In the genomic region with DNA sequence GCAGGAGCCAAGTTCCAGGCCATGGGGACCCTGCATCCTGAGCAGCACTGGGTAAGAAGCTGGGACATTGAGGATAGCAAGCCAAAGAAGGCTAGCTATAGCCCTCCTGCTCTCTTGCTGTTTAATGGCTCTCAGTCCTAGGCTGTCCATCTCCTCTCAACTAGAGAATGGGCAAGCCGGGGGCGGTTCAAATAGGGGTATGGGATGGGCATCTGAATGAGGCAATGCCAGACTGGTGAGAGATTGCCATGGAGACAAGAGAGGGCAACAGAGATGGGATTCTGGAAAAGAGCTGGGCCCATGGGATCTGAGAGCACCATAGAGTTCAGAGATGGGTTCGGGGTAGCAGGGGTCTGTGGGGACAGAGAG, we compare ENCODE assay signal across 10 mouse cellular contexts. TPM values are rescaled to one million over a fixed set of nuclear protein-coding genes. Genes with fewer than 3 reads are reported as not detected.
A peak's percentile ranks its signal among the peaks of the same experiment; 100 is the strongest.
DNase-seq lines count a peak whose midpoint lies in the region; ATAC-seq lines count a peak whose summit lies in the region.
"Had no signal": no experiment of that assay in that cellular context is flagged by ENCODE, and none has a peak within 500 bp of the region (broad histone marks: within the 10 kb centered on the region; RNA-seq: fewer than 3 reads in every experiment).

No protein-coding gene starts in this region.

- 0 out of 2 replicates have a peak overlapping the region, but pooled peaks have one; percentile 11 for H3K9ac ChIP-seq in kidney, embryonic 15.5 days
- H3K9ac ChIP-seq in embryonic facial prominence, embryonic 14.5 days (ENCODE audit: low read depth, low read length) = no peak overlapping the region; the same call in 1 of the 2 replicates
- H3K9ac ChIP-seq: liver, embryonic 15.5 days had no signal

- H3K27me3 ChIP-seq in kidney, embryonic 15.5 days = 0 out of 2 replicates have a peak, but pooled peaks cover 4% of the 10 kb centered on the region
- H3K27me3 ChIP-seq in embryonic facial prominence, embryonic 14.5 days (replicated peaks; ENCODE audit: control insufficient read depth, insufficient read depth, low read length) = no peaks in the 10 kb centered on the region
- H3K27me3 ChIP-seq in limb, embryonic 10.5 days (ENCODE audit: low read depth, poor library complexity, severe bottlenecking) = peaks cover 24% of the 10 kb centered on the region

- H3K27ac ChIP-seq in kidney, embryonic 15.5 days = peak overlapping the region; percentile 88
- H3K27ac ChIP-seq in embryonic facial prominence, embryonic 14.5 days (replicated peaks; ENCODE audit: low read depth, low read length) = peak overlapping the region; percentile 77
- H3K27ac ChIP-seq in limb, embryonic 10.5 days = 0 out of 2 replicates have a peak overlapping the region, but pooled peaks have one; percentile 7
- H3K27ac ChIP-seq: liver, embryonic 15.5 days had no signal

- DNase-seq in kidney, postnatal 10 days = no peak
- peak; percentile 84 for DNase-seq in MN1 (ENCODE audit: low spot score)
- no peak for DNase-seq in embryonic facial prominence, embryonic 14.5 days (ENCODE audit: low spot score)
- no peak for DNase-seq in limb, embryonic 10.5 days (ENCODE audit: low spot score)
- DNase-seq in gastrocnemius, postnatal 25 days = no peak
- no peak for DNase-seq in retina, postnatal 1 day
- no peak for DNase-seq in frontal cortex, postnatal 36 days (ENCODE audit: low spot score in 2 of 2)
- DNase-seq: cerebellum, postnatal 36 days had no signal

- peak overlapping the region; percentile 12; the same call in 1 of the 2 replicates for H3K4me3 ChIP-seq in kidney, embryonic 15.5 days (replicated peaks)
- H3K4me3 ChIP-seq in embryonic facial prominence, embryonic 14.5 days (ENCODE audit: low read depth, low read length) = no peak overlapping the region
- H3K4me3 ChIP-seq in limb, embryonic 10.5 days = no peak overlapping the region
- H3K4me3 ChIP-seq: liver, embryonic 15.5 days had no signal

- H3K36me3 ChIP-seq in kidney, embryonic 15.5 days = peaks cover 46% of the 10 kb centered on the region
- peaks cover 36% of the 10 kb centered on the region for H3K36me3 ChIP-seq in embryonic facial prominence, embryonic 14.5 days (ENCODE audit: control insufficient read depth, insufficient read depth, low read length)
- H3K36me3 ChIP-seq in limb, embryonic 10.5 days = peaks cover 59% of the 10 kb centered on the region

- ATAC-seq in kidney, embryonic 15.5 days (replicated peaks; ENCODE audit: low FRiP score) = no peak
- no peak for ATAC-seq in embryonic facial prominence, embryonic 14.5 days (ENCODE audit: low read depth)

- peaks cover 77% of the 10 kb centered on the region for H3K4me1 ChIP-seq in kidney, embryonic 15.5 days
- peaks cover 44% of the 10 kb centered on the region for H3K4me1 ChIP-seq in embryonic facial prominence, embryonic 14.5 days (ENCODE audit: control insufficient read depth, insufficient read depth, low read length)
- peaks cover 42% of the 10 kb centered on the region for H3K4me1 ChIP-seq in limb, embryonic 10.5 days

- WGBS in kidney, embryonic 15.5 days = 89% methylated on average over 3 of the region's 3 CpGs
- 92% methylated on average over 3 of the region's 3 CpGs for WGBS in embryonic facial prominence, embryonic 14.5 days
- WGBS in limb, embryonic 10.5 days = 91% methylated on average over 3 of the region's 3 CpGs

- H3K4me2 ChIP-seq in kidney, embryonic 15.5 days = peak overlapping the region; percentile 44
- H3K4me2 ChIP-seq in embryonic facial prominence, embryonic 14.5 days (ENCODE audit: low read depth, low read length) = peak overlapping the region; percentile 38
- H3K4me2 ChIP-seq: liver, embryonic 15.5 days had no signal

- H3K9me3 ChIP-seq in kidney, embryonic 15.5 days (replicated peaks) = no peaks in the 10 kb centered on the region
- no peaks in the 10 kb centered on the region for H3K9me3 ChIP-seq in embryonic facial prominence, embryonic 14.5 days (ENCODE audit: control insufficient read depth, low read length)
- no peaks in the 10 kb centered on the region for H3K9me3 ChIP-seq in limb, embryonic 10.5 days (replicated peaks)
- H3K9me3 ChIP-seq: liver, embryonic 15.5 days had no signal

RNA-seq across cellular contexts. Expression of gene Ptger1, which starts 0.4 kb away (rescaled TPM):
- polyA plus RNA-seq in kidney, embryonic 15.5 days (2015; fragmentation: Nextera tagmentation; extraction: Ambion mirVana) = 2.4 and 2.9 TPM in 2 replicates
- polyA plus RNA-seq in embryonic facial prominence, embryonic 14.5 days (2014; fragmentation: Nextera tagmentation; extraction: Ambion mirVana) = 1.0 and 1.2 TPM in 2 replicates
- 0.64 TPM in 2 replicates for polyA plus RNA-seq in limb, embryonic 10.5 days (2016; fragmentation: Nextera tagmentation; extraction: Ambion mirVana)
- total RNA-seq in gastrocnemius, postnatal 25 days (2021) = under 1 TPM; 0.13 to 0.15 TPM

RNA-seq across cellular contexts. Expression of gene Gipc1, which starts 14.4 kb away (rescaled TPM):
- 220 and 221 TPM in 2 replicates for polyA plus RNA-seq in kidney, embryonic 15.5 days (2015; fragmentation: Nextera tagmentation; extraction: Ambion mirVana)
- 107 and 131 TPM in 2 replicates for polyA plus RNA-seq in embryonic facial prominence, embryonic 14.5 days (2014; fragmentation: Nextera tagmentation; extraction: Ambion mirVana)
- 185 and 206 TPM in 2 replicates for polyA plus RNA-seq in limb, embryonic 10.5 days (2016; fragmentation: Nextera tagmentation; extraction: Ambion mirVana)
- total RNA-seq in gastrocnemius, postnatal 25 days (2021) = 10 to 100 TPM; 18.9 to 20.4 TPM

RNA-seq across cellular contexts. Expression of gene Pkn1, which starts 32.1 kb away (rescaled TPM):
- polyA plus RNA-seq in kidney, embryonic 15.5 days (2015; fragmentation: Nextera tagmentation; extraction: Ambion mirVana) = 29.3 and 34.6 TPM in 2 replicates
- polyA plus RNA-seq in embryonic facial prominence, embryonic 14.5 days (2014; fragmentation: Nextera tagmentation; extraction: Ambion mirVana) = 26.1 and 30.4 TPM in 2 replicates
- polyA plus RNA-seq in limb, embryonic 10.5 days (2016; fragmentation: Nextera tagmentation; extraction: Ambion mirVana) = 38.6 and 41.4 TPM in 2 replicates
- 10 to 100 TPM; 34.4 to 47.5 TPM for total RNA-seq in gastrocnemius, postnatal 25 days (2021)

RNA-seq across cellular contexts. Expression of gene Ddx39, which starts 48.1 kb away (rescaled TPM):
- polyA plus RNA-seq in kidney, embryonic 15.5 days (2015; fragmentation: Nextera tagmentation; extraction: Ambion mirVana) = 189 and 192 TPM in 2 replicates
- polyA plus RNA-seq in embryonic facial prominence, embryonic 14.5 days (2014; fragmentation: Nextera tagmentation; extraction: Ambion mirVana) = 106 and 131 TPM in 2 replicates
- polyA plus RNA-seq in limb, embryonic 10.5 days (2016; fragmentation: Nextera tagmentation; extraction: Ambion mirVana) = 295 and 349 TPM in 2 replicates
- total RNA-seq in gastrocnemius, postnatal 25 days (2021) = 10 to 100 TPM; 11.2 to 13.2 TPM

RNA-seq across cellular contexts. Expression of gene Dnajb1, which starts 58.9 kb away (rescaled TPM):
- 59.1 and 60.4 TPM in 2 replicates for polyA plus RNA-seq in kidney, embryonic 15.5 days (2015; fragmentation: Nextera tagmentation; extraction: Ambion mirVana)
- polyA plus RNA-seq in embryonic facial prominence, embryonic 14.5 days (2014; fragmentation: Nextera tagmentation; extraction: Ambion mirVana) = 47.2 and 47.5 TPM in 2 replicates
- 78.0 and 89.8 TPM in 2 replicates for polyA plus RNA-seq in limb, embryonic 10.5 days (2016; fragmentation: Nextera tagmentation; extraction: Ambion mirVana)
- 1 to 10 TPM; 4.6 to 6.0 TPM for total RNA-seq in gastrocnemius, postnatal 25 days (2021)

Comparison
In these comparisons a context has a peak if more than half of its experiments do, and no peak if none do; other contexts are left out.
1. H3K27ac ChIP-seq: peak in every context shown above with its lines; median percentile 88 in kidney, embryonic 15.5 days; 77 in embryonic facial prominence, embryonic 14.5 days; 7 in limb, embryonic 10.5 days.